Mouse (Mus musculus) neural tube, embryonic 10.5 days (tissue): Measurements from ENCODE around the gene Clec12b.
A peak's percentile ranks its signal among the peaks of the same experiment; 100 is the strongest.
"Not testable (repeated sequence)": the region's sequence is repeated elsewhere in the genome, so short reads cannot be mapped to it uniquely, and the experiment has no call there.

Experiments used
- DNase-seq: peaks from one replicate; pipeline ENCODE4 v3.0.0-alpha.2; 2017; ENCODE audit warnings: low spot score; ENCODE audit errors: extremely low spot score

Clec12b gene

DNA sequence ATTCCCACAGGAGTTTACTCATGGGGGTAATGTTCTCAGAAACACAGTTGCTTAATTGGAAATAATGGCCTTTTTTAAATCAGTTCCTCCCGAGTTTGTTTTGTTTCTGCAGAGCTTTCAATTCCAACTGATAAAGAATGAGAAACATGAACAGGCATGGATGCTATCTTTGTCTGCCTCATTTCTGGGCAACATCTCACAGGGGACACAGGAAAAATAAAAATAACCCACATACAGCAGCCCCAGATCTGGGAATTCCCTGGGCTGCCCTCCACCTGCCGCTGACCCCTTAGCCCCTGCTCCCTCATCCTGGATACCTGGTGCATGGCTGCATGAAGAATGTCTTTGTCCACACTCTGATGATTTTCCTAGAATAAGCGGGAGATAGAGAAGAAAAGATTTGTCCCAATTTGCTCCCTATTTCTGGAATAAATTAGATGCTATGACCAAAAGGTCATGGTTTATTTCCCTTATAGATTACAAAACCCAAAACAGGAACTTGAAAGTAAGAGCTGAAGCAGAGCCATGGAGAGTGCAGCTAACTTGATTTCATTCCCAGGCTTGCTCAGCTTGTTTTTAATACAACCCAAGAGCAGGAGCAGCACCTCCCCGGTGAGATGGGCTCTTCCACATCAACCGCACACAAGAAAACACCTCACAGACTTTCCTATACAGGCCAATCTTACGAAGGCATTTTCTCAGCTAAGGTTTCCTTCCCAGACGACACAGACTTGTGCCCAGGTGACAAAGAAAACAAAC is 16.1 kb downstream of the Clec12b start:
- no peak for DNase-seq

DNA sequence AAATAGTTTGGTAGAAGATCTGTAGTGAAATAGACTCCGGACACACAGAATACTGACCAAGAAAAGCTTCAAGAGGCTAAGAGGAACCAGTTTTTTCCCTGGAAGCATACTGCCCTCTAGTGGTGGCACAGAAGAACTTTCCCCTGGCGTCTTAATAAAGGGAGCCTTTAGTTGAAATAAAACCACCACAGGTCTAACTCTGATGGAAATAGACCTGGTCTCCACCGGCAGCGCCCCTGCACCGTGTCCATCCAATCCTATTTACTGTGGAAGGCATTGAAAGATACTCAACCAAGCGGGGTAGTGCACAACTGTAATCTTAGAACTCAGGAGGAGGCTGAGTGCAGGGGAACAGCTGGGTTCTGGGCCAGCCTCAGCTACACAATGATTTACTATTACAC is 19.7 kb downstream of the Clec12b start:
- DNase-seq: peak; percentile 27

DNA sequence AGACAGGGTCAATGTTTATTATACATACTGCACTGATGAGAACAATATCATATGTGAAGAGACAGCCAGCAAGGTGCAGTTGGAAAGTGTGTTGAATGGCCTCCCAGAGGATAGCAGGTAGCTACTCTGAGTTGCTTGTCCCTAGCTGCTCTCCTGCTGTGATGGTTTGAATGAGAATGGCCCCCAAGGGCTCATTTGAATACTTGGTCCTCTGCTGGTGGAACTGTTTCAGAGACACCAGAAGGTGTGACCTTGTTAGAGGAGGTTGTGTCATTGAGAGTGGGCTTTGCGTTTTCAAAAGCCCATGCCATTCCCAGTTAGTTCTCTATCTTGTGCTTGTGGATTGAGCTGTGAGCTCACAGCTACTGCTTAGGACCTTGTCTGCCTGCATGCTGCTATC is 21.7 kb downstream of the Clec12b start:
- no peak for DNase-seq

DNA sequence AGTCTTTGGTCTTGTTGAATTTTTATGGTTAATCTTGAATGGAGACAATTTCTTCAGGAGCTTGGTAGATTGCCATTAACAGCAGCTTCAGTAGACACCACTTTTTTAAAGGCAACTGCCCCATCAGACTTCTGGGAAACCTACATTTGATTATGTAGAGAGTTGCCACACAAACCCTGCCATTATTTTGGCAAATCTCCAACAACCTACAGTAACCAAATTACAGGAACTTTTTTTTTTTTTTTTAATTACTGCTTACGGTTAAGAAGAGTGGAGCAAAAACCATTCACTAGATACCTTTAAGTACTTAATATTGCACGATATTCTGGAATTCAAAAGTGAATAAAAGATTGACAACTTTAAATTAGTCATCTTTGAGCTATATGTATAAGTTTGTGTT is 26.2 kb downstream of the Clec12b start:
- no peak for DNase-seq

DNA sequence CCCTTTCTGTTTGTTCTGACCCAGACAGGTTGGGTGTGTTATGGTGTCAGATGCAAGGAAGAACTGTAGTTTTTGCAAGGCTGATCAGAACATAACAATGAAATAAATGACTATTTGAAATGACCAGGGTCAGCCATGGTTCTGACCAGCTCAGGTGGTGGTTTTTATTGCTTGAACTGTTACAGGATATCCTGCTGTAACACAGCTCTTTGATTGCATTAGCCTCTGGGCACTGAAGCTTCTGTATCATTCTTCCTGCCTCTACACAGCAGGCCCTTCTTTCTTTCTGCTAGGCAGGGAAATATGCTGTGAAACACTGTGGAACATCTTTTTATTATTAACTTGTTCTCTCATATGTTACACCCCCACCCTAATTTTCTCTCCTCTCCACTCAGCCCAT is 29.2 kb downstream of the Clec12b start:
- no peak for DNase-seq

DNA sequence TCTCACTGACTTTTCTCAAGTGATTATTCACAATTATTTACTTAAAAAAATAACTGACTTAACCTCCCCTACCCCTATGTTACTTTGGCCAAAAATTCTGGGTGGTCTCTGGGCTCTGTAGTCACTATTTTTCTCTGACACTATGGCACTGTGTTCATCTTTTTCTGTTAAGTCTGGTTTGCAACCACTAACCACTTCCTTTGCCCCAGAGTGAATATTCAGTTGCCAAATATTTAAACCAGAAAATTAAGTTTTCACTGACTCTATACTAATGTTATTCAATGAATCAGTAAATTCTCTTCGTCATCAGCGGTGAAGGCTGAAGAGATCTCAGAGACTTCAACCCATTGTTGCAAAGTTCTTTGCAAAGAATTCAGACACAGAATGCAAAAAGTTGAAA is 29.9 kb downstream of the Clec12b start:
- DNase-seq: no peak

DNA sequence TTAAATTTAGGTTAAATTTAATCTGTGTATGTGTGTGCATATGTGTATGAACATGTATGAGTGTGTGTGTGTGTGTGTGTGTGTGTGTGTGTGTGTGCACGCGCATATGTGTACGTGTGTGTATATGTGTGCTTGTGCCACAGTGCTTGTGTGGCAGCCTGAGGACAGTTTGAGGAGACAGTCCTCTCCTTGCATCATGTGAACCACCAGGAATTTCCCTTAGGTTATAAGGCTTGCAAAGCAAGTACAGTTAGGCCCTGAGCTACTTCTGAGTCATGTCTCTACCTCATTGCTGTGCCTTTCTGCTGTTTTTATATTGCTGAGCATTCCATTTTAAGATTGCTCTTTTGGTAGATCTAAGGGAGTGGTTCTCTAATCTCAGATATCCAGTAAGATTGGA is 34.6 kb downstream of the Clec12b start:
- DNase-seq: no peak

DNA sequence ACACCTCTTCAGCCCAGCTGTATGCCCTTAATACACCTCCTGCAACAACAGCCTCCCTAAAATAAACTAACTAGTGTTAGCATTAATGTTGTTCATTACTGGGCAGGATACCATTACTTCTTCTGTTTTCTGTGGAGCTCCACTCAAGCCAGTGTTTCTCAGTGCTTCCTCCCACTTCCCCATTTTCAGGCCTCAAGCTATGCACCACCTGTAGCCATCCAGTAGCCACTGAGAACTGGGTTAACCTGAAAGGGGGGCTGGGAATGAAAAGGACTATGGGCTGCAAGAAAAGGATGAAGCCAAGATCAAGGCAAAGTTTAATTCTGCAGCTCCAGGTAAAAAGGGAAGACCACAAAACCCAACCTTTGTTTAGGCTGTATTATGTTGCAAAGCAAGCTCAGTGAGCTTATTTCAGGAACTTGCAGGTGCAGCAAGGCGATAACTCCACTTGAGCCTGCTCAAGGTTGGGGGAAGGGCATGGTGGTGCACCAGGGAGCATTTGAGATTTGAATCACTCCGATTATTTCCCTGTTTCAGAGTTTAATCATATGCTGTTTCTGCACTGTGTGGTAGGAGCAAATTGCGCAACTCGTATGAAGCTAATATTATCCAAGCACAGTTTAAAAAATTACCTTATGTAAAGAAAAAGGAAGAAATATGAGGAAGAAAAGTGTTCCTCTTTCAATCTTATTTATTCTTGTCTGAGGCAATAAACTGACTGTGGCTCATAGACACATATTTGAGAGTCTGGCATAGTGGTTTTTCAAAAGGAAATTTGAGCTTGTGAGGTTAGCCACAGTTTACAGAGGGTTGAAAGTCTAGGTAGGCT is 35.9 kb downstream of the Clec12b start:
- DNase-seq: no peak

DNA sequence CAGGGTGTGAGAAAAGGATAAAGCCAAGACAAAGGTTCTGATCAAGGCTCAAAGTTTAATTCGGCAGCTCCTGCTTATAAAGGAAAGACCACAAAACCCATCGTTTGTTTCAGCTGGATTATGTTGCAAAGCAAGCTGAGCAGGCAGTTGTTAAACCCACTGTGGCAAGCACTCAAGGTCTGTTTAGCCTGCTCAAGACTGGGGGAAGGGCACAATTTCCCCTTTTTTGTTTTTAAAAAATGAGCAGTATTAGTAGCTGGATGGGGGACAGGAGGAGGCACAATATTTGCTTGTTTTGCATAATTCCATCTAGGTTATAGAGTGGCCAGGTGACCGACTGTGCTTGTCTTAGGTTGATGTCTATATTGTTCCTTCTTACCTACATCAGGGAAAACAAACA is 41.3 kb downstream of the Clec12b start:
- no peak for DNase-seq

DNA sequence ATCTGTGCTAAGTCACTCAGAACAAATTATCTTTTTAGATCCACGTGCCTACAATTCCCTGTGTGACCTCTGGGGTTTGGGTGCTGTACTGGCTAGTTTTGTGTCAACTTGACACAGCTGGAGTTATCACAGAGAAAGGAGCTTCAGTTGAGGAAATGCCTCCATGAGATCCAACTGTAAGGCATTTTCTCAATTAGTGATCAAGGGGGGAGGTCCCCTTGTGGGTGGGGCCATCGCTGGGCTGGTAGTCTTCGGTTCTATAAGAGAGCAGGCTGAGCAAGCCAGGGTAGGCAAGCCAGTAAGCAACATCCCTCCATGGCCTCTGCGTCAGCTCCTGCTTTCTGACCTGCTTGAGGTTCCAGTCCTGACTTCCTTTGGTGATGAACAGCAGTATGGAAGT is 43.3 kb downstream of the Clec12b start, which contains the start of gene Clec12a:
Clec12a (plus strand) TSS at position 301 of the 400 bp plus-strand sequence.
- not testable (repeated sequence) for DNase-seq

DNA sequence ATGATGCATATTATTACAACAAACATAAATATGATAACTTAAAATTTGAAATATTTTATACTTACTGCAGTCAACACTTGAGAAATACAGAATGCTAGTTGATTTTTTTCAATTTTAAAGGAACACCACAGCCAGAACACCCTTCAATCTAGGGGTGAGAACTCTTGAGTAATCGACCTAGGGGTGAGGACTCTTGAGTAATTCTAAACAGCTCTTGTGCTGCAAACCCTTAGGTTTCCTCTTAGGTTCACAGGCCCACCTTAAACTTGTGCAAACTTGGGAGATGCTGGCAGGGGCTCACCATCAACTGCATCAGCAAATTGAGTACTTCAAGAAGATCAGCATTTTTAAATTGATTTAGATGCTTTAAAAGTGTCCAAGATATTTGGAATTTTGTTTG is 47.9 kb downstream of the Clec12b start:
- no peak for DNase-seq

DNA sequence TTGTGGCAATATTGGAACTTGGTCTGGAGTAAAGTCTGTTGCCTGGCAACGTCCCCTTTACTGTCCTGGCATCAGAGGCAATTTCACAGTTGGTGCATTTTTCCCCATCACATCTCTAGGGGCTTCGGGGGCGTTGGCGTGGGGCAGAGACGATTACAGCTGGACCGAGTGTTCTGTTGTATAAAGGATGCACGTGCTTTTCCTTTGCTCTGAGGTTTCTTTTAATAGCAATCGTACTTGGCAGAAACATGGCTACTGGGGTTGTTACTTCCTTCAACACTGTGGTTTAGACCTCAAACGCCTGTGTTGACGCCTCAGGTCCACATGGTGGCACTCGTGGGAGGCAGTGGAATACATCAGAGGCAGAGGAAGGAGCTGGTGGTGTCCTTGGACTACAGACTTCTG is 52.0 kb downstream of the Clec12b start:
- DNase-seq: peak; percentile 20

DNA sequence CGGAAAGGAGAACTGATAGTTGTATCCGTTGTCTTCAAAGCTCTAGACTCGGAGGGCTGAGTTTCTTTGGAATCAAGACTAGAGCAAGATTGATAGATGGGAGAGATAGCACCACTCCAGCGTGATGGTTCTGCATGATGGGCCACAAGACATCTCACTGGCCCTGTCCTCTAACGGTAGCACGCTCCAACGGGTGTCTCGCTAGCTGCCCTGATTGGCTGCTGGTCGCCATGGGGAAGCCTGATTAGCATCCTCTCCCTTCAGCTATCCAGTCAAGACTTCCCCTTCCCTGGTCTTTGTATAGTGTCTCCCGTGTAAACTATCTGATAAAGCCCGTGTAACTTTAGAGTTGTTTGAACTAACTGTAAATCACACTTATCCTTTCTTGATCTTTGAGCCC is 54.1 kb downstream of the Clec12b start, which contains the start of gene 4922502D21Rik:
4922502D21Rik (minus strand) TSS at position 187 of the 400 bp plus-strand sequence.
- DNase-seq: no peak

DNA sequence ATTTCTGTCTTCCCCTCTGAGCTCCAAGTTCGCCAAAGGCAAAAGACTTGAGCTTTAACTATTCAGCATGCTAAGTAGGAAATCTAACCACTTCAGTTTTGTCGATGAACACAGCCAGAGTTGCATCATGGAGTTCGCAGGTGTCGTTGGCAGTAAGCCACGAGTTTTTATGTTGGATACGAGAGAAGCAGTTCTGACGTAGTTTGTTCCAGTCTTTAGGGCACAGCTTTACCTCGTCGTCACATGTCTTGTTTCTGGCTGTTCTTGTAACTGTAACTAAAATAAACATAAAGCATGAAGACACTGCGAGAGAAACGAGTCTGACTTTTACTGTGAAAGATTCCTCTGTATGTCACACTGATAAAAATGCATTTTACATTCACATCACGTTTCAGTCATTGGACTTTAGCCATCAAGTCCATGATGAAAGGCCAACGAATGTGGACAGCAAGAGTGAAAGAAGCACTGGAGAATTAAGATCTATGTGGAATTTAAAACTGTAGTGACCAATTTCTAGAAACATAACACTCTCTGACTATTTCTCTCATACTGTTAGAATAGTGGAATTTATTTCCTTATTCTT is 59.0 kb downstream of the Clec12b start:
- DNase-seq: no peak

DNA sequence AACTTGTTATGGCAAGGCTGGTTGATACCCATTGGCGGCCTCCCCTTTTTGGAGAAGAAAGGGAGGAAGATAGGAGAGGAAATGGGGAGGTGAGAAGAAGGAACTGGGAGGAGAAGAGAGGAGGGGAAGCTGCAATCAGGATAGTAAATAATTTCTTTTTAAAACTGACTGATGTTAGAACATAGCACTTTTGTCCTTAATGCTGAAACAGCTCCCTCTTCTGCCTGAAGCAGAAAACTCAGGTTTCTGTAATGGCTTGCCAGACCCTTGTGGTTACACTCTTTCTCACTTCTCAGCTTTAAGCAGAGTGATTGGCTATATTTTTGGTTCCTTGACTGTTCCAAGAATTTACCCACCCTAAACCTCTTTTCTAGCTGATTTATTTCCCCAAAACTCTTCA is 59.7 kb downstream of the Clec12b start:
- no peak for DNase-seq
